Mouse (Mus musculus) spleen, adult 18-20 months (tissue): ENCODE results near the gene Maats1.

ENCODE experiments used
- DNase-seq, 2 experiments: peaks; one replicate each; pipeline ENCODE4 v3.0.0; 2022; ENCODE audit warnings: mixed read lengths in 2 of 2

Maats1 gene

DNA sequence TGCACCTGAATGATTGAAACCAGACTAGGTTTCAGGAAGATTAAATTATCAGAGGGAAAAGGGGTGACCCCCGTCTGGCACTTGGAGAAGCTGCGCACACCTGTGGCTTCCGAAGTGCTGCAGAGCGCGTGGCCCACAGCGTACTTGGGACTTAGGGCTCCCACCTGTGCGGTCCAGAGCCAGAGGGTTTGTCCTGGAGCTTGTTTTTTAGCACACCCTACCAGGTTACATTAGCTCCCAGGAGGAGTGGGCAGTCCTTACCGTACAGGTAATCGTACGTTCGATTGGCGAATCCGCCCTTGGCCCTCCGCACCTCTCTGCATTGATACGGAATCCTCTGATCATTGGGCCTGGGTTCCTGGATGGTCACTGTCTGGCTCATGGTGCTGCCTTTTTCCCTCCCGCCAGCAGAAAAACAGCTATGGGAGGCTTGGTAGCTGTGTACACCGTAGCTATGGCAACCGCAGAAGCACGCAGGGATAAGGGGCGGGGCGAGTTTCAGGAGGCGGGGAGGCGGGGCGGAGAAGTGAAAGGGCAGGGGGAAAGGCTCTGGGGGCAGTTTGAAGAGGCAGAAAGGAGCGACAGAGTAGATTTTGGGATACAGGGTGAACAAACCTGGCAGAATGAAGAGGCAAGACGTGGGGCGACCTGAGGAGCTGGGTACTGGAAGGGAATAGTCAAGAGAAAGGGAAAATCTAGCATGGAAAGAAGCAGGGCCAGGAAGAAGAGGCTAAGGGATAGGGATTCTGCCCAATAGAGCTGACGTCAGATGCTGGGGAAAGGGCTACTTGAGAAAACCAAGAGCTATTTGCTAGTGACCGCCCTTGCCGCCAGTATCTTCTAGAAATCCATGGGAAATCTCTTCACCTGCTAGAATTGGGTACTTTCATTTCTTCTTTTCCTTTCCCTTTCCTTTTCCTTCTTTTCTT, at the start of gene Maats1:
Gene Maats1, minus strand, starts transcription at position 748 of the 929 bp plus-strand sequence.
- DNase-seq, result peak in 1 of 2 experiments; percentile 33

DNA sequence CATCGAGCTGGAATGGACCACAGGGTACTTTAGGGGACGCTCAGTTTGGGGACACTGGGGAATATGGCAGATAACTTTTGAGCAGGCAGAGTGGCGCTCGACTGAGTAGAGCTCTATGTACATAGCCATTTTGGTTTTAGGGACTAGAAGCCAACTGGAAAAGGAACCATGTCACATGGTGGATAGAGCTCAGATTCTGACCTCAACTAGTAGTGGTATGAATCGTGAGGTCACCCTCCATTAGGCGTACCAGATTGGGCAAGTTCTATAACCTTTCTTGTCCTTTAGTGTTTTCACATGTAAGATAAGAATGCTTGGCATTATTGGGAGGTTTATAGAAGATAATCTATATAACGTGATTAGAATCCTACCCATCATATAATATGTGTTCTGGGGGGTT, 48.4 kb upstream of the Maats1 start:
- DNase-seq, result no peak

DNA sequence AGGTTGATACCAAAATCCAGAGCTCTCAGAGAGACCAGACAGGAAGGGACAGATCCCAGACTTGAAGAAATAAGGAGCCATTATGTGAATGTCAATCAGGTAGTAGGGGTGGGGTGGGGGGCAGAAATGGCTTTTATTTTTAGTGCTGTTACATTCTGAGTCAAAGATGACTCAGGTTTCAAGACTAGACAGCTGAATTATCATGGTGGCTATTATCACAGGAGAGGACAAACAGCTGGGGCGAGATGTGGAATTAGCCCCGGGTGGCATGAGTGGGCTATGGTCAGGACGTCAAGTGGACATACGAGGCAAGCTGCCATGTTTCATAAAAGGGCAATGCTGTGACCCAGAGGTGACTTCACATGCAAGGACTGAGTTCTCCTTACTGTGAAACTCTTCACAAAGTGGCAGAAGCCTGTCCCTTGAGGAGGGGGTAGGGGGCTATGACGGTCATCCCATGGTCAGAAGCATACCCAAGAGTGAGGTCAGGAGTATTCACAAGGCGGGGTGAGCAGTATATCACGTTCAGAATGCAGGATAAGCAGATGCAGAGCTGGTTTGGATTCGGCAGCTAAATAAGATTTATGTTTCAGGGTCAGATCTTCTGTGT, 47.4 kb upstream of the Maats1 start:
- DNase-seq, result no peak

DNA sequence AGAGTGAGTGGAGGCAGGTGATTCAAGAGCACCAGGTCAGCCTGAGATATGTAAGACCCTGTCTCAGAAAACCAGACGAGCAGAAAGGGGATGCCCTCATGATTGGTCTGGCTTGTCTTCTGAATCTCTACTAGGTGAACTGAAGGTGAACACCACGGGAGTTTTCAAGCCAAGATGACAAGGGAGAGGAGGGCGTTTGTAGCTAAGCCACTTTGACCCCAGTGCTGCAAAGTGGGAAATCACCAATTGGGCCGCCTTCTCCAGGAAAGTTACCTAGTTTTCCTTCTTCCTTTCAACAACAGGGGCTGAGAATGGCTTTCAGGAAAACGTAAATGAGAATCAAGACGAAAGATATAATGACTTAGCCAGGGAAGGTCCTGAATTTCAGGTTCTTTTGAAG, 46.8 kb upstream of the Maats1 start:
- no peak for DNase-seq

DNA sequence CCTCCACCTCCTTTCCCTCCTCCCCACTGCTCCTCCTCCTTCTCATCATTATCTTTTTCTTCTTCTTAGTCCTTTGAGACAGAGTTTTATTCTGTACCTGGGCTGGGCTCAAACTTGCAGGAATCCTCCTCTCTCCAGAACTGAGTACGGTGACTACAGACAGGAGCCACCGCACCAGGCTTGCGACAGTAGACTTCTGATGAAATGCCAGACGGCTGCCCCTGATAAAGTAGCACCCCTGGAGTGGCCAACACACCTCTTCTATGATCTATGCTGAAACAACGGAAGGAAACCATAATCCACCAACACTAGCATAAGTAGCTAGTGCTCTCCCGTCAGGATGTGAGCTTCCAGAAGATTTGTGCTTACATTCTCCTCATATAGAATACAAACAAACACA, 45.4 kb upstream of the Maats1 start:
- DNase-seq, result no peak

DNA sequence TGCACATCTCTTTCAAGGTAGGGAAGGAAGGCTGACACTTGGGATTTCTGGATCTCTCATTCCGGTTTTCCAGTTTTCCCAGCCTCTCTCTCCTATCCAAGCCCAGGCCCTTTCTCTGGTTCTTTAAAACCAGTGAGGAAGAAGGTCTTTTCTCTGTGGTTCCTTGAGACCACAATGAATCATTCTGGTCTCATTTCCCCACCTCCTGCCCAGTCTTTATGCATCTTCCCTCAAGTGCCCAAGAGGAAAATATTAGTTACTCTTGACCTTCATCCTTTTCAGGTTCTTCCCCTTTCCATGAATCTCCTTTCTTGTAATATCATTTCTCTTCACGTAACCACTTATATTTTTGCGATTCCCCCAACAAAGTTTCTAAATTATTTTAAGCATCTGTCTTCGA, 43.8 kb upstream of the Maats1 start:
- no peak for DNase-seq

DNA sequence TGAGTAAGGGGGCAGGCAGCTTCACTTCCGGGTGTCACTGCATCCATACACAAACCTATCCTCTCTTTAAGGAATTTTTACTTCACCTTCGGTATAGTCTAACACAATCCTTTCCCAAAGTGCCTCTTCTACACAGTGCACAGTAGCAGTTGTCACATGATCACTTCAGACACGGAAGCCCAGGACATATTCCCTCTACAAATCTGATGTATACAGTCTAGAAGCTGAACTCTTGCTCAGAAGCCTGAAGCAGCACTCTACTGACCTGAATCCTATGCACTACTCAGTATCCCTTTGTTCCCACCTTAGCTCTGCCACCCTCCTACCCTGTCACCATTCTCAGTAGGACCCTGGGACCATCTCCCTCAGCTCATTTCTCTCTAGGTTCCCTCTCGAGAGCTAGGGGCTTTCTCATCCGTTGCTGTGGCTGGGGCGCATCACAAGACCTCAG, 43.3 kb upstream of the Maats1 start:
- DNase-seq, result no peak

DNA sequence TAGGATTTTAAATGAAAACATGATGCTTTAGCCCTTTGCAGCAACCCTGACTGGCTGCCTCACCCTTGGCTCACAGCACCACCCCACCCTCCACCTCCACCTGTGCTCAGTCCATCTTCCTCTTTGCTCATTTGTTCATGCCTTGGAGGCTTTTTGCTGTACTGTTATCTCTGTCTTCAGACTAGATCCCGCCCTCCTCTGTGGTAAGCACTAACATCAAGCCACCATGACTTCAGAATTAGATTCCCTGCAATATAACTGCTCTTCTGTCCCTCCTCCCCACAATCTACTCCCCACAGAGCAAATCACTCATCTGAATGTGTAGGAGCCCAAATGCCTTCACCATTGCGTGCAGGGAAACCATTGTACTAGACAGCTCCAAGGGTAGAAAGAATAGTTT, 41.7 kb upstream of the Maats1 start:
- no peak for DNase-seq

DNA sequence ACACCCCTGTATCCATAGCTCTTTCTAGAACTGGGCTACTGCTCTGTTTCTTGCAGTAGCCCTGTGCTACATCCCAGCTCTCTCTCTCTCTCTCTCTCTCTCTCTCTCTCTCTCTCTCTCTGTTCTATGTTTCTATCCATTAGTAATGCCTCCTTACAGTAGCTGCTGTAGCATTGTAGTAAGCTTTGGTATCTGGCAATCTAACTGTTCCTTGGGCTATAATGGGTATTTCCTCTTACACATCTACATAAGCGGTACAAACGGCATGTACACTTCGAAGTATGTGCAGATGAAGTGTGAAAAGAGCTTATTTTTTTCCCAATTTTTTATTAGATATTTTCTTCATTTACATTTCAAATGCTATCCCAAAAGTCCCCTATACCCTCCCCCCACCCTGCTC, 38.0 kb upstream of the Maats1 start:
- DNase-seq, result no peak

DNA sequence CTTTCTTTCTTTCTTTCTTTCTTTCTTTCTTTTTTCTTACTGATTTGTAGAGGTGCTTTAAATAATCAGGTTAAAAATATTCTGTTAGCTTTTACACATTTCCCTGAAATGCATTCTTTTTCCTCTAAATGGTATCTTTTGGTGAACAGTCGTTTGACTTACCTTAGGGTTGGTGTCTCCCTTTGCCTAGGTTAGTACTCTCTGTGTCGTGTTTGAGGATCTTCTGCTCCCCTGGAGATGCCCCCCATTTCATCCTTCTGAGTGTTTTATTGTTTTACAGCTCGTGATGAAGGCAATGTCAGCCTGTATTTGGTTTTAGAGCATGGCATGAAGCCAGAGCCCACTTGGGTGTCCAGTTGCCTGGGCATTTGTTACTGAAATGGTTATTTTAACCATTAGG, 37.5 kb upstream of the Maats1 start:
- DNase-seq, result no peak

DNA sequence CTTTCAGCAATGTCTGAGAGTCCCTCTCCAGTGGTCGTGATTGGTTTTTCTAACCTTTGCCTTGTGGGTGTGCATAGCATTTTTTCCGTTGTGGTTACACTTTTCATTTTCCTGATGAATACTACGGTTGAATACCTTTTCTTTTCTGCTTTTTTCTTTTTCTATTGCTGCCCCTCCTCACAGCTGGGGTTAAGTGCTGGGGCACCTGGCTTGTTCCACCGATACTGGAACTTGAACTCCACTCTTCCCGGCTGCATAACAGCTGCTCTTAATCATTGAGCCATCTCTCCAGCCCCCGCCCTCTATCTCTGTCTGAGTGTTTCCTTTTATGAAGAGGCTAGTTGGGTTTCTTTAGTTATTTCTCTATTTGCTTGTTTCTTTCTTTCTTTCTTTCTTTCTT, 37.1 kb upstream of the Maats1 start:
- no peak for DNase-seq

DNA sequence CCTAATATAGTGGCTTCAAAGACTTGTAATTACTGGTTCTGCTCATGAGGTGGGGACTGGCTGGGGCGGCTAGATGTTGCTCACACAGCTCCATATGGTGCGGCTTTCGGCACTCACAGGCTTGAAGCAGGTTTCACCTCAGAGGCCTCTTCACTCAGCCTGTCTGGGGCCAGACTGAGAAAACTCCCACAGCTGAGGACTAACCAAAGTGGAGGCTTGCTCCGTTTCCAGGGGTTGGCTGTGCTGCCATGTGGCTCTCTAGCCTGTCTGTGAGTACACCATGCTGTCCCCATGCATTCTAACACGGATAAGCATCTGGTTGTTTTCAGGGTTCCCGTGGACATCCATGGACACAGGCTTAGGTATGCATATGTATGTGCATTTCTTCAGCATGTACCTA, 36.6 kb upstream of the Maats1 start:
- no peak for DNase-seq

DNA sequence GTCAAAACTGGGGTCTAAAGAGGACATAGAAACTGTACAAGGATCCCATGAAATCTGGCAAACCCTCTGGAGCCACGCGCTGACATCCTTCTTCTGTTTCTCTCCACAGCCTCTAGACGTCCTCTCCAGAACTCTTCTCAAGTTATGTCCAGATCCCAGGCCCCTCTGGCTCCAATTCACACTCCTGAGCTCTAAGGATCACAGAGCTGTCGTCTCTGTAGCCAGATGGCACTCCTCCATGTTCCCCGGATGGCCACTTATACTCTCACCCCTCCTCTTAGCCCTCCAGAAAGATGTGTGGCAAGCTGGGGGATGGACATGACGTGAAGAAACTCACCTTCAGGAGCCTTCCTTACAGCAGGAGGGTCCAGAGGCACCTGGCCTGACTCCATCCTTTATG, 35.6 kb upstream of the Maats1 start:
- no peak for DNase-seq

DNA sequence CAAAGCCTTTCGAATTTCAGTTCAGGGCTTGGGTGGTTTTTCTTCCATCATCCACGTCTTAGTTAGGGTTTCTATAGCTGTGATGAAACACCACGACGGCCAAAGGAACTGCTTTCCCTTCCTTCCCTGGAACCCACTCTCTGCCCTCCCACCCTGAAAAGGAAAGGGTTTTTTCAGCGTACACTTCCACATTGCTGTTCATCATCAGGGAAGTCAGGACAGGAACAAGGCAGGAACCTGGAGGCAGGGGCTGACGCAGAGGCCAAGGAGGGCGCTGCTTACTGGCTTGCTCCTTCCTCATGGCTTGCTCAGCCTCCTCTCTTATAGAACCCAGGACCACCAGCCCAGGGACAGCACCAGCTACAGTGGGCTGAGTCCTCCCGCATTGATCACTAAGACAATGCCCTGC, 34.9 kb upstream of the Maats1 start:
- no peak for DNase-seq

DNA sequence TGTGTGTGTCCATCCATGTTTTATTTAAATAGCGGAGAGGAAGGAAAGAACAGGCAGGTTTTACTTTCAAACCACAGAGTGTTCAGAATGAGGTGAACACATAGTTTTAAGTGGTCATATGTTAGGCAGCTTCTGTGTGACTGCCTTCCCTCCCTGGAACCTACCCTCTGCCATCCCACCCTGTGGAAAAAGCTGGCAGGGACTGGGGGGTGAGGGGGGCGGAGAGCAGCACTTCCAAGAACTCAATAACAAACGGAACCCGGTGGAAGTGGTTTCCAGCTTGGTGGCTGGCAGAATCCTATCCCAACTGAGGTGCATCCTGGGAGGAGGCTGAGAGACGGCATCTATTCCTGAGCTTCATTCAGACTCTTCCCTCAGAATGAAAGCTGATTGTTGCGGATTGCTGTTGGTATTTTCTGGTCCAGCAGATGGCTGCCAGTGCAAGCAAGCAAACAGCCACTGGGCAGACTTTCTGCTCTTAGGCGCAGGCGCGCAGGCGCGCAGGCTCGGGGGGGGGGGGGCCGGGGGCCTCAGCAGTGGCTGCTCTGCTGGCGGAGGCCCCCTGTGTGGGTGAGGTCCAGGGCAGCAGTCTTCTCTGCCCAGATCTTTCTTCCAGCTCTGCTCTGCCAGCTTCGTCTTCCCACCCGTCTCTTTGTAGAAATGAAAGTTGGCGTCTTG, 34.4 kb upstream of the Maats1 start:
- peak in 1 of 2 experiments; percentile 33 for DNase-seq

DNA sequence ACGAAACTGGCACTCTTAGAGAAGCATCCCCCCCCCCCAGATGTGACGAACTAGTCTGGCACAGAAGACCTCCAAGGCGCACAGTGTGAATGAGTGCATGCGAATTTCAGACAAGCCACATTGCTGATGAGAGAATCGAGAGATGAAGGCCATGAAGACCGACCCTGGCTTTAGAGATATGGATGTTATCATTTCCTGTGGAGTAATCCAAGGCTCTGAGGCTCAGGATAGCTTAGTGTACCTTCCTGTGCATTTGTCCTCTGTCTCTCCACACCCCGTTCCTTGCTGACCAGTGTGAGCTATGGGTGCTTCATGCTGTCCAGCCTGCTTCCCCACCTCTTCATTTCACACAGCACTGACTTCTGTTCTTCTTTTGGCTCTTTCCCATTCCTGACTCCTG, 33.2 kb upstream of the Maats1 start:
- DNase-seq, result no peak

DNA sequence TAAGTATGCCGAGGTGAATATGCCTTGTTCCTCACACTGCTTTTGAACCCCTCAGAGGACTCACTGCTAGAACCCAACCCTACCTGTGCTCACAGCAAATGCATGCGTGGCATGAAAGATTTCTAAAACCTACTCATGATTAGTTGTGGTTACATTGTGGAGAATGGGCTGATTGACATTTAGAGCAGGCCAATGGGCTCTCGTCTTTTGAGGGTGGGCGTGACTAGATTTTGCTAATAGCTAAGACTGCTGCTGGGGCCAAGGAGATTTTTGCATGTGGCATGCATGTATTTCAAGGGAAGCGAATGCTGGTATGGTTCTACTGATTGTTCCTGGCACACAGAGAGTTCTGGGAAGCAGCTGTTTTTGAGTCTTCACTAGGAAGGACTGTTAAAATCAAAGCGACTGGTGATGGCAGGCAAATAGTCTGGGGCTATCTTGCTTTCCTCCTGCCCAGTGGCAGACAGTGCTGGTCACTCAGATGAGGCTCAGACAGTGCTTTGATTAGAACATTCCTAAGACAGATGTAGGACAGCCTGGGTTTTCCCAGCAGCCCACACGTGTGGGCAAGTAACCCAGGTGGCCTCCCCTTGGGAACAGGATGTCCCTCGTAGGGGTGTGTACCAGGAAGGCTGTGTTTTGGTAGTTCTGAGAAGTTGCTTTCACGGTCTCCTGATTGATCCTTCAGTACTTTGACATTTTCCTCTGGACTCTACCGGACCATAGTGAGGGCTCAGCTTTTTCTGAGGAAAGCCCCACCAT, 32.6 kb upstream of the Maats1 start:
- no peak for DNase-seq

DNA sequence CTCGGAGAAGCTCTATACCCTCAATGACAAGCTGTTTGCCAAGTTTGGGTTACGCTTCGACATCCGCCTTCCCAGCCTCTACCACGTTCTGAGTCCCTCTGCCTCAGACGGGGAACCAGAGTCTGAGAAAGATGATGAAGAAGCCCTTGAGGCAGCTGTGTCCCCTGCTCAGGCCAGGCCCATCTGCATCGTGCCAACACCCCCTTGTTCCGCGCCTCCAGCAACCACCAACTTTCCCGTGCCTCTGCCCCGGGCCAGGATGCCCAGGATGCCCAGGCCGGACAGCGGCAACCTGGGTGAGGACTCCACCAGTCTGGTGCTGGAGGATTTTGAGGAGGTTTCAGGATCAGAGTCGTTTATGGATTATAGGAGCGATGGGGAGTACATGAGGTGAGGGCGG, 32.0 kb upstream of the Maats1 start:
- DNase-seq, result no peak

DNA sequence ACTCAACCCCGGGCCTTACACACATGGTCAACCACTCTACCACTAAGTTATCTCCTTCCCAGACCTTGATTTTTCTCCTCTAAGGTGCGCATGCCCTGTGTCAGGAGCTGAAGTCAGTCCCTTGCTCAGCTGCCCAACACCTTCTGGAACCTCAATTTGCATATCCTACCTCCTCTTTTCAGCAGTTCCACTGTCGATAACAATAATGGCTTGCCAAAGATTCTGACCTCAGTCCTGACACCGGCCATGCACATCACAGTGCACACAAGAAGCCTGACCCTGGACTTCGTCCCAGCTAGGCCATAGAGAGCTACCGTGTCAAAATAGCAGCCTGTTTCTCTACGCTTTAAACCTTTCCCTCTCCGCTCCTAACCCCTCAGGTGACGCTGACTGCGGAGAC, 31.5 kb upstream of the Maats1 start:
- no peak for DNase-seq

DNA sequence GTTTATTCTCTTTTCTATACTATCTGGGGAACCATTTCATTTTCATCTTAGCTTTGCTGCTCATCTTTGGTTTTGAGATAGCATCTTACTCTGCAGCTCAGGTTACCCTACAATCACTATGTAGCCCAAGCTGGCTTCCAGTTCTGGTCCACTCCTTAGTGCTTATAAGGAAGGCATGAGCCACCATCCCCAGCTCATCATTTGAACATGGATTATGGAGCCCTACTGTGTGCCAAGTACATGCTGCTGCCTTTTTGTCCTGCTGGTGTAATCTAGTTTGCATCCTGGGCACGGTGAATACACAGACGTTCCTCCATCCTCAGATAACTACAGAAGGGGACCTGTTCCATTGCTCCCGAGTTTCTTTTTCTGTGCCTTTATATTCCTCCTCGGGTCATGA, 30.9 kb upstream of the Maats1 start:
- no peak for DNase-seq

DNA sequence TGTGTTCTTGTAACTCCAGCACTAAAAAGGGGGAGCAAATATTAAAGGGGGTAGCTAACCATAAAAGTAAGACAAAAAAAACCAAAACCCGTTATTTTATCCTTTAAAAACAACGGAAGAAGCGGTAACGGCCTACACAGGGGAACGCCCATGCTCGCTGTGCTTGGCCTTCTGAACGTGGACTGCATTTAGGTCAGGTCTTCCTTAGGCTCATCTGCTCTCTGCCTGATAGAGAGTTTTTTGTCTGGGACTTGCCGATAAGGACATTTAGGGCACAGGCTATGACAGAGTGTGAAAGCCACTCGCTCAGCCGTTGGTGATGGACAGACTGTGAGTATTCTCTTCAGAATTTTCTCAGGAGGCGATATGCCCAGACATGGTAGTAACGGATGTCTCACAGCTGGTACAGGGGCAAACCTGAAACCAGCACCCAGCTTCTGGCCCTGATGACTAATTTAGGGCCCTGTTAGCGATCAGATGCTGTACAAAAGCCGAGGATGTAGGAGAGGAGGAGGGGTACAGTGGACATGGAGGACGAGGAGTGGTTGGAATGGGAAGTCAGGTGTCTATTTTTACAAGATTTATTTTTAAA, 29.9 kb upstream of the Maats1 start:
- no peak for DNase-seq

DNA sequence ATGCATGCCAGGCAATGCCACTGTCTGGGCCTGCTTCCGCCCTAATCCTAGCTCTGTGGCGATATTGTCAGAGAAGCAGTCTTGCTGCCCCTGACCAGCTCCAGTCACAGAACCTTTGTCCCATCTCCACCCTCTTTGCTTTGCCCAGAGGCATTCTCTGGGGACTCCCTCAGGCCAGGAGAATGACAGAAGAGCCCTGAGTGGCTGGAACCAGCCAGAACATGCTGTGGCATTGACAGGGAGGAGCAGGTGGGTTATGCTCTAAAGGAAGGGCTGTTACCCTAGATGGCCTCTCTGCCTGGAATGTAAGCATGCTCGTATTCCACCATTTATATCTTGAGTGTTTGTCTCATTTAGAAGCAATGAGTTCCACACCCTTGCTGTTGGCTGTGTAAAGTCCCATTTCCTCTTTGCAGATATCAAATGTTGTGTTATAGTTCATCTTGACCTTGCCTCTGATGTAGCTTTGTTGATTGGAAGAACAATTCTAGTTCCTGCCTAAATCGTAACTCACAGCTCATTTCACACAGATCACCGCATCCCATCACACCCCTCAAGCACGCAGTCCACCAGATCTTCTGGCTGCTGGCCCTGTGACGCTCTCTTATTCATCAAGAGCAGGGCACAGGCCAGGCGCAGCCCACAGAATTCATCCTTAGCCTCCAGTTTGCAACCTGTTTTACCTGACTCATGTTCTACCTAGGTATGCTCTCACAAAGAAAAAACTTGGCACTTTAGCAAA, 28.9 kb upstream of the Maats1 start:
- no peak for DNase-seq
